In the genomic region with DNA sequence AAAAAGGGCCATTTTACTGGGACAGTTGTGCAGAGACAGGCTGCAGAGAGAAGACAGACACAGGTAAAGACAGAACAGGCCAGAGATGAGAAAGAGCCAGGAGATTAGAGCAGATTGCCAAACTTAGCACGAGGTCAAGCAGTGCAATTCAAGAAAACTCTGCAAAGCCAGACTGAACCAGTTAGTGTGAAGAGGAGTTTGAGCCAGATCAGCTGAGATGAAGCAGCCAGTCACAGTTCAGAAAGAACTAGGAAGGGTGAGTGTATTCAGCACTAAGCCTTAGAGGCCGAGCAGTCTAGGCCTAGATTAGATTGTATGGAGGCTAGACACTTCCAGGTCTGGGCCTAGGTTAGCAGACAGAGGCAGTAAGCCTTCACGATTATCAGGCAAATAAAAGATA, we compare ENCODE assay signal across 17 mouse cellular contexts. TPM values are rescaled to one million over a fixed set of nuclear protein-coding genes. Genes with fewer than 3 reads are reported as not detected.
A peak's percentile ranks its signal among the peaks of the same experiment; 100 is the strongest.
DNase-seq lines count a peak whose midpoint lies in the region; ATAC-seq and TF ChIP-seq lines count a peak whose summit lies in the region.
"Had no signal": no experiment of that assay in that cellular context is flagged by ENCODE, and none has a peak within 500 bp of the region (broad histone marks: within the 10 kb centered on the region; RNA-seq: fewer than 3 reads in every experiment).

No protein-coding gene starts in this region.

- TF ChIP-seq POLR2A in spleen, adult 2 months (IDR thresholded peaks at IDR 0.05; ENCODE audit: low read depth, low read length), result no peak

- no peak overlapping the region for H3K4me3 ChIP-seq in spleen, adult 2 months (ENCODE audit: extremely low read depth, insufficient read depth, insufficient read length)
- H3K4me3 ChIP-seq in hindbrain, embryonic 12.5 days, result no peak overlapping the region
- H3K4me3 ChIP-seq: limb, embryonic 15.5 days; midbrain, embryonic 10.5 days had no signal

- H3K9ac ChIP-seq in hindbrain, embryonic 12.5 days, result no peak overlapping the region
- H3K9ac ChIP-seq: forebrain, postnatal 0 days; hindbrain, embryonic 14.5 days; limb, embryonic 15.5 days; lung, embryonic 14.5 days had no signal

- no peak for ATAC-seq in hindbrain, embryonic 12.5 days (ENCODE audit: low FRiP score)
- ATAC-seq: forebrain, postnatal 0 days; intestine, postnatal 0 days; Patski had no signal

- DNase-seq in kidney, adult 11 months, result peak; percentile 66
- DNase-seq in kidney, postnatal 4 days, result no peak
- DNase-seq in spleen, adult 2 months (ENCODE audit: low read depth in 1 of 2, low spot score in 2 of 2), result no peak
- no peak for DNase-seq in spleen, postnatal 10 days (ENCODE audit: low spot score in 2 of 2)
- DNase-seq in lung, postnatal 14 days, result peak; percentile 19
- no peak for DNase-seq in thymus, postnatal 36 days
- DNase-seq in spleen, adult 18-20 months, result no peak
- DNase-seq: cerebellum, adult 8-10 months; forebrain, postnatal 0 days; heart, postnatal 14 days; lung, embryonic 14.5 days had no signal

- no peaks in the 10 kb centered on the region for H3K27me3 ChIP-seq in spleen, adult 2 months (ENCODE audit: control insufficient read depth, insufficient read depth, low read length)
- H3K27me3 ChIP-seq in hindbrain, embryonic 12.5 days, result no peaks in the 10 kb centered on the region
- H3K27me3 ChIP-seq: limb, embryonic 15.5 days; Patski had no signal

- TF ChIP-seq CTCF in spleen, adult 2 months (IDR thresholded peaks at IDR 0.05; ENCODE audit: extremely low read depth, insufficient read depth, insufficient read length, insufficient replicate concordance), result no peak

- H3K27ac ChIP-seq in spleen, adult 2 months (ENCODE audit: insufficient read depth, low read length), result peak overlapping the region; percentile 78
- H3K27ac ChIP-seq in hindbrain, embryonic 12.5 days, result no peak overlapping the region
- H3K27ac ChIP-seq: hindbrain, embryonic 14.5 days; limb, embryonic 15.5 days; midbrain, embryonic 10.5 days had no signal

- no peaks in the 10 kb centered on the region for H3K9me3 ChIP-seq in hindbrain, embryonic 12.5 days (replicated peaks)
- H3K9me3 ChIP-seq: limb, embryonic 15.5 days; midbrain, embryonic 10.5 days had no signal

- peaks cover 31% of the 10 kb centered on the region; the same call in 1 of the 2 replicates for H3K4me1 ChIP-seq in spleen, adult 2 months (ENCODE audit: control insufficient read depth, insufficient read depth, insufficient read length)
- H3K4me1 ChIP-seq in hindbrain, embryonic 12.5 days, result no peaks in the 10 kb centered on the region
- H3K4me1 ChIP-seq: limb, embryonic 15.5 days; midbrain, embryonic 10.5 days had no signal

- 80% methylated on average over 3 of the region's 3 CpGs for WGBS in spleen, adult 2 months
- WGBS in hindbrain, embryonic 12.5 days, result 88% methylated on average over 3 of the region's 3 CpGs

- H3K4me2 ChIP-seq in hindbrain, embryonic 12.5 days (replicated peaks), result no peak overlapping the region
- H3K4me2 ChIP-seq: hindbrain, embryonic 14.5 days; limb, embryonic 15.5 days; lung, embryonic 14.5 days had no signal

- H3K36me3 ChIP-seq in spleen, adult 2 months (ENCODE audit: control insufficient read depth, insufficient read depth, low read length), result no peaks in the 10 kb centered on the region; the same call in 1 of the 2 replicates
- no peaks in the 10 kb centered on the region for H3K36me3 ChIP-seq in hindbrain, embryonic 12.5 days
- H3K36me3 ChIP-seq: limb, embryonic 15.5 days; midbrain, embryonic 10.5 days had no signal

RNA-seq across cellular contexts. Expression of a gene that starts 39.4 kb away (rescaled TPM):
- polyA plus RNA-seq in spleen, adult 2 months (2012; rRNA removed), result 24.1 and 29.9 TPM in 2 replicates
- polyA plus RNA-seq in hindbrain, embryonic 12.5 days (2016; fragmentation: Nextera tagmentation; extraction: Ambion mirVana), result 59.8 and 66.8 TPM in 2 replicates

RNA-seq across cellular contexts. Expression of a gene that starts 47.2 kb away (rescaled TPM):
- polyA plus RNA-seq in spleen, adult 2 months (2012; rRNA removed), result 1.6 and 2.2 TPM in 2 replicates
- 31.0 and 31.4 TPM in 2 replicates for polyA plus RNA-seq in hindbrain, embryonic 12.5 days (2016; fragmentation: Nextera tagmentation; extraction: Ambion mirVana)

Comparison
In these comparisons a context has a peak if more than half of its experiments do, and no peak if none do; other contexts are left out.
1. DNase-seq: peak in kidney, adult 11 months (single experiment) and lung, postnatal 14 days (single experiment); none in kidney, postnatal 4 days (0 of 2), spleen, adult 2 months (0 of 2), spleen, postnatal 10 days (0 of 2), thymus, postnatal 36 days (0 of 2) and spleen, adult 18-20 months (0 of 2).